In genomic region chr7:49176590-49177201, GRCm38 (mm10) we compare ENCODE assay signal across 10 mouse cellular contexts.
DNase-seq lines count a peak whose midpoint lies in the region; ATAC-seq and TF ChIP-seq lines count a peak whose summit lies in the region.
"Had no signal": no experiment of that assay in that cellular context is flagged by ENCODE, and none has a peak within 500 bp of the region (broad histone marks: within the 10 kb centered on the region; RNA-seq: fewer than 3 reads in every experiment).

No protein-coding gene starts in this region.

- no peaks in the 10 kb centered on the region for H3K36me3 ChIP-seq in forebrain, embryonic 11.5 days (ENCODE audit: control insufficient read depth, insufficient read depth, low read length)
- H3K36me3 ChIP-seq in forebrain, embryonic 10.5 days (replicated peaks), result no peaks in the 10 kb centered on the region
- no peaks in the 10 kb centered on the region for H3K36me3 ChIP-seq in midbrain, embryonic 11.5 days (ENCODE audit: control insufficient read depth, insufficient read depth, low read length)
- H3K36me3 ChIP-seq in midbrain, embryonic 10.5 days, result no peaks in the 10 kb centered on the region
- no peaks in the 10 kb centered on the region for H3K36me3 ChIP-seq in hindbrain, embryonic 16.5 days (ENCODE audit: control insufficient read depth, insufficient read depth, low read length)
- no peaks in the 10 kb centered on the region for H3K36me3 ChIP-seq in stomach, embryonic 15.5 days

- 93% methylated on average over 21 of the region's 21 CpGs for WGBS in forebrain, embryonic 11.5 days
- 91% methylated on average over 21 of the region's 21 CpGs for WGBS in forebrain, embryonic 10.5 days
- 88% methylated on average over 21 of the region's 21 CpGs for WGBS in midbrain, embryonic 11.5 days
- 92% methylated on average over 21 of the region's 21 CpGs for WGBS in midbrain, embryonic 10.5 days
- WGBS in hindbrain, embryonic 16.5 days, result 82% methylated on average over 21 of the region's 21 CpGs
- 72% methylated on average over 21 of the region's 21 CpGs for whole genome bisulfite sequencing in stomach, embryonic 15.5 days
- WGBS in cerebellum, adult 2 months, result 91% methylated on average over 21 of the region's 21 CpGs

- no peak overlapping the region for H3K4me3 ChIP-seq in forebrain, embryonic 11.5 days (ENCODE audit: low read depth, low read length)
- H3K4me3 ChIP-seq in forebrain, embryonic 10.5 days, result no peak overlapping the region
- no peak overlapping the region for H3K4me3 ChIP-seq in midbrain, embryonic 11.5 days (ENCODE audit: low read depth, low read length)
- no peak overlapping the region for H3K4me3 ChIP-seq in midbrain, embryonic 10.5 days
- no peak overlapping the region for H3K4me3 ChIP-seq in hindbrain, embryonic 16.5 days (ENCODE audit: low read length)
- no peak overlapping the region for H3K4me3 ChIP-seq in stomach, embryonic 15.5 days (replicated peaks)
- no peak overlapping the region for H3K4me3 ChIP-seq in cerebellum, adult 2 months (replicated peaks; ENCODE audit: insufficient read depth, low read depth, low read length)

- 0 out of 2 replicates have a peak, but pooled peaks have one; percentile 12 for ATAC-seq in forebrain, embryonic 11.5 days (replicated peaks; ENCODE audit: low FRiP score)
- ATAC-seq in midbrain, embryonic 11.5 days (ENCODE audit: low FRiP score), result peak; percentile 28; the same call in 1 of the 2 replicates
- ATAC-seq in hindbrain, embryonic 16.5 days, result peak; percentile 45
- peak; percentile 18; the same call in 1 of the 2 replicates for ATAC-seq in stomach, embryonic 15.5 days (ENCODE audit: insufficient read depth, low FRiP score, low read depth)

- no peak for DNase-seq in forebrain, embryonic 11.5 days (ENCODE audit: low spot score)
- DNase-seq in forebrain, embryonic 10.5 days (ENCODE audit: extremely low spot score, low spot score), result no peak
- DNase-seq in midbrain, embryonic 11.5 days (ENCODE audit: low spot score, missing footprints), result no peak
- DNase-seq in midbrain, embryonic 10.5 days (ENCODE audit: low spot score), result no peak
- DNase-seq in thymus, postnatal 25 days, result no peak
- no peak for DNase-seq in cerebellum, adult 2 months
- DNase-seq: liver; lung, postnatal 14 days had no signal

- H3K27me3 ChIP-seq in forebrain, embryonic 11.5 days (ENCODE audit: control insufficient read depth, insufficient read depth, low read length), result no peaks in the 10 kb centered on the region; the same call in 1 of the 2 replicates
- no peaks in the 10 kb centered on the region for H3K27me3 ChIP-seq in forebrain, embryonic 10.5 days (ENCODE audit: poor library complexity, severe bottlenecking)
- no peaks in the 10 kb centered on the region for H3K27me3 ChIP-seq in midbrain, embryonic 11.5 days (ENCODE audit: control insufficient read depth, insufficient read depth, low read length)
- H3K27me3 ChIP-seq in midbrain, embryonic 10.5 days (ENCODE audit: low read depth, poor library complexity, severe bottlenecking), result no peaks in the 10 kb centered on the region
- H3K27me3 ChIP-seq in hindbrain, embryonic 16.5 days (replicated peaks; ENCODE audit: control insufficient read depth, insufficient read depth, low read length), result no peaks in the 10 kb centered on the region
- no peaks in the 10 kb centered on the region for H3K27me3 ChIP-seq in stomach, embryonic 15.5 days (replicated peaks)
- no peaks in the 10 kb centered on the region for H3K27me3 ChIP-seq in cerebellum, adult 2 months (ENCODE audit: control insufficient read depth, insufficient read depth, low read length)

- no peak for TF ChIP-seq CTCF in cerebellum, adult 2 months (IDR thresholded peaks at IDR 0.05; ENCODE audit: borderline replicate concordance, insufficient read depth, low read depth, low read length)

- H3K4me2 ChIP-seq in forebrain, embryonic 11.5 days (ENCODE audit: low read depth, low read length, severe bottlenecking), result no peak overlapping the region
- H3K4me2 ChIP-seq in midbrain, embryonic 11.5 days, result no peak overlapping the region
- H3K4me2 ChIP-seq in hindbrain, embryonic 16.5 days (ENCODE audit: low read length), result no peak overlapping the region; the same call in 1 of the 2 replicates
- no peak overlapping the region for H3K4me2 ChIP-seq in stomach, embryonic 15.5 days

- TF ChIP-seq POLR2A in cerebellum, adult 2 months (IDR thresholded peaks at IDR 0.05; ENCODE audit: borderline replicate concordance, insufficient read depth, low read length), result no peak

- no peak overlapping the region for H3K9ac ChIP-seq in forebrain, embryonic 11.5 days (ENCODE audit: low read length)
- H3K9ac ChIP-seq in midbrain, embryonic 11.5 days (ENCODE audit: low read length), result no peak overlapping the region
- 0 out of 2 replicates have a peak overlapping the region, but pooled peaks have one; percentile 11 for H3K9ac ChIP-seq in hindbrain, embryonic 16.5 days (ENCODE audit: low read depth, low read length)
- H3K9ac ChIP-seq in stomach, embryonic 15.5 days, result no peak overlapping the region

- H3K4me1 ChIP-seq in forebrain, embryonic 11.5 days (replicated peaks; ENCODE audit: control insufficient read depth, insufficient read depth, low read length), result no peaks in the 10 kb centered on the region
- H3K4me1 ChIP-seq in forebrain, embryonic 10.5 days, result peaks cover 9% of the 10 kb centered on the region; the same call in 1 of the 2 replicates
- H3K4me1 ChIP-seq in midbrain, embryonic 11.5 days (ENCODE audit: control insufficient read depth, insufficient read depth, low read length), result no peaks in the 10 kb centered on the region
- H3K4me1 ChIP-seq in midbrain, embryonic 10.5 days, result peaks cover 17% of the 10 kb centered on the region
- H3K4me1 ChIP-seq in hindbrain, embryonic 16.5 days (ENCODE audit: control insufficient read depth, insufficient read depth, low read depth, low read length), result peaks cover 15% of the 10 kb centered on the region
- H3K4me1 ChIP-seq in stomach, embryonic 15.5 days, result no peaks in the 10 kb centered on the region
- H3K4me1 ChIP-seq in cerebellum, adult 2 months (ENCODE audit: control insufficient read depth, insufficient read depth, low read length), result peaks cover 30% of the 10 kb centered on the region

- no peak overlapping the region for H3K27ac ChIP-seq in forebrain, embryonic 11.5 days (ENCODE audit: low read depth, low read length)
- no peak overlapping the region for H3K27ac ChIP-seq in forebrain, embryonic 10.5 days
- H3K27ac ChIP-seq in midbrain, embryonic 11.5 days (ENCODE audit: low read depth, low read length), result no peak overlapping the region
- H3K27ac ChIP-seq in midbrain, embryonic 10.5 days (replicated peaks), result no peak overlapping the region
- no peak overlapping the region for H3K27ac ChIP-seq in hindbrain, embryonic 16.5 days (ENCODE audit: low read depth, low read length)
- H3K27ac ChIP-seq in stomach, embryonic 15.5 days, result no peak overlapping the region
- no peak overlapping the region for H3K27ac ChIP-seq in cerebellum, adult 2 months (ENCODE audit: insufficient read depth, low read length)

- no peaks in the 10 kb centered on the region for H3K9me3 ChIP-seq in forebrain, embryonic 11.5 days (ENCODE audit: control insufficient read depth, low read length)
- no peaks in the 10 kb centered on the region for H3K9me3 ChIP-seq in forebrain, embryonic 10.5 days
- no peaks in the 10 kb centered on the region for H3K9me3 ChIP-seq in midbrain, embryonic 11.5 days (ENCODE audit: control insufficient read depth, low read length)
- H3K9me3 ChIP-seq in midbrain, embryonic 10.5 days (replicated peaks), result no peaks in the 10 kb centered on the region
- H3K9me3 ChIP-seq in hindbrain, embryonic 16.5 days (ENCODE audit: control insufficient read depth, low read length), result no peaks in the 10 kb centered on the region
- no peaks in the 10 kb centered on the region for H3K9me3 ChIP-seq in stomach, embryonic 15.5 days
